Mouse (Mus musculus) liver, embryonic 13.5 days (tissue): ENCODE measurements around the gene Angel1. TPM values are rescaled to one million over a fixed set of nuclear protein-coding genes. Genes with fewer than 3 reads are reported as not detected.

Experiments used
- ATAC-seq: fragments of 200-750 bp; cut with Nextera tagmentation; 2 replicates; pipeline ENCODE4 v1.8.0; 2017; ENCODE audit warnings: low read depth, mild to moderate bottlenecking, moderate number of reproducible peaks, moderate library complexity
- DNase-seq: peaks from one replicate; pipeline ENCODE4 v3.0.0; 2022
- H3K27ac ChIP-seq: fragments of 300-500 bp; sonication (generic); 2 replicates; pipeline ENCODE4 v1.5.1; 2015; ENCODE audit warnings: moderate library complexity, mild to moderate bottlenecking, inconsistent platforms
- H3K27me3 ChIP-seq: fragments of 300-500 bp; sonication (generic); 2 replicates; pipeline ENCODE4 v1.6.1; 2015; ENCODE audit warnings: mild to moderate bottlenecking, inconsistent platforms
- H3K36me3 ChIP-seq: fragments of 300-500 bp; sonication (generic); 2 replicates; pipeline ENCODE4 v1.6.1; 2015; ENCODE audit warnings: mild to moderate bottlenecking, inconsistent platforms
- H3K4me1 ChIP-seq: fragments of 300-500 bp; sonication (generic); replicated peaks from 2 replicates; pipeline ENCODE4 v1.6.1; 2015; ENCODE audit warnings: inconsistent platforms
- H3K4me2 ChIP-seq: fragments of 300-500 bp; sonication (generic); 2 replicates; pipeline ENCODE4 v1.6.1; 2015; ENCODE audit warnings: inconsistent platforms, mild to moderate bottlenecking, moderate library complexity
- H3K4me3 ChIP-seq: fragments of 300-500 bp; sonication (generic); replicated peaks from 2 replicates; pipeline ENCODE4 v1.5.1; 2015; ENCODE audit warnings: mild to moderate bottlenecking, inconsistent platforms
- H3K9ac ChIP-seq: fragments of 300-500 bp; sonication (generic); 2 replicates; pipeline ENCODE4 v1.6.1; 2015; ENCODE audit warnings: mild to moderate bottlenecking, inconsistent platforms
- H3K9me3 ChIP-seq: fragments of 300-500 bp; sonication (generic); replicated peaks from 2 replicates; pipeline ENCODE4 v1.6.1; 2016; ENCODE audit warnings: inconsistent platforms
- WGBS: fragments of 180-500 bp; shearing (Covaris S2); methylation state at CpG from one replicate; pipeline ENCODE4 v1.1.7; 2015; ENCODE audit not compliant: insufficient replicate concordance; 5-methylcytosine and 5-hydroxymethylcytosine counted together
- polyA plus RNA-seq: library from polyadenylated mRNA; unstranded; fragments of >200 nt; fragmentation: Nextera tagmentation; extraction: Ambion mirVana; gene quantifications from 2 replicates; pipeline ENCODE4 v1.2.1, GENCODE M21; 2015

The Angel1 gene
- 1.1 and 1.6 TPM in 2 replicates for polyA plus RNA-seq

DNA sequence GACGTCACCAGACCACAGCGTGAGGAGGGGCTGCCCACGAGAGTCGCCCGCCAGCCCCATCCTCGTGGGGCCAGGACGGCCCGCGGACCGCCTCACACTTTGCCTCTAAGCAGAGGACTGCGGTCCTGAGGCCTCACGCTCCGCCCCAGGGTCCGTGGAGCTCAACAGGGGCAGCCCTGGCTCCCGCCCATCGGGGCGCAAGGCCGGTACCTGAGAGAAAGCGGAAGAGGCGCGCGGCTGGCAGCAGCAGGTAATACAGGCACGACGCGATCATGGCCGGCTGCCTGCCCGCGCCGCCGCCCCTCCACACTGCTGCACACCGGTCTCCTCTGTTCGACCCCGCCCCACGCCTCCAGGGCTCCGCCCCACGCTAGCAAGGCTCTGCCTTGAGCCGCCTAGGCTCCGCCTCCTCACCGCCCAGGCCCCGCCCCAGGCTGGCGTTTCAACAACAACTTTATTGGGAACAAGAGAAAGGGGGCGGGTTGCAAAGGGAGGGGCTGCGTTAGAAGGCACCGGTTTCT lies at the start of gene Angel1:
Gene Angel1, minus strand, starts transcription at position 341 of the 521 bp plus-strand sequence.
- Histone ChIP-seq H3K36me3 (no peaks in the 10 kb centered on the region), H3K9ac (peak within 1 kb of the TSS; percentile 76), H3K4me2 (peak within 1 kb of the TSS; percentile 99), H3K9me3 (no peaks in the 10 kb centered on the region), H3K27ac (no peak within 1 kb of the TSS), H3K27me3 (no peaks in the 10 kb centered on the region), H3K4me1 (peaks cover 10% of the 10 kb centered on the region), H3K4me3 (peak within 1 kb of the TSS; percentile 72)
- WGBS, result 1% methylated on average over 44 of the region's 44 CpGs
- peak; percentile 95 for DNase-seq
- ATAC-seq, result peak; percentile 99

DNA sequence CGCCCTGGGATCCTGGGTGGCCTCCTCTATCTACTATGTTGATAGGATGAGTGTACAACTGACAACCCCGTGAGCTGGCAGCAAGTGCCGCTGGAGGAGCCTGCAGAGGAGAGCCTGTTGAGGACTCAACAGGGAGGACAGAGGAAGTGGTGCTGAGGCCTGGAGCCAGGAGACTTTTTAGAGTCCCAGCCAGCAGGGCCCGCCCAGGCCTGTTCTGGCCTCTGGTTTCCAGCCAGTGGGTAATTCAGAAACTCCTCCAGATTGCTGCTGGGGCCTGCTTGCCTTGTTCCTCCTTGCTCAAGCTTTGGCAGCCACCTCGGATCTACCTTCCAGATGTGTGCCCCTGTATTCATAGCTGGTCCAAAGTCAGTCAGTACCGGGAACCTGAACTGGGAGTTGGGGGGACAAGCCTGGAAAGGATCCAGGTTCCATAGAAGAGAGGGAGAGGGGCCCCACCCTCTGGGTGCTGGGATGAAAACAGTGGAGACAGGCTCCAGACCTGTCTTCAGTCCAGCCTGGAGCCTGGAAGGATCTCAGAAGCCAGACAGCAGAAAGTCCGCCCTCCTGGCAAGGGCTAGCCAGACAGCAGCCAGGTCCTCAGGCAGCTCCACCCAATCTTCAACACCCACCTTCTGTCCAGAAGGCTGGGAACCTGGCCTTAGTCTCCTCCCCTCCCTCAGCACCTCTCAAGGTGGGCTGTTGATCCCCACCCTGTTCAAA lies 49.5 kb upstream of the Angel1 start:
- Histone ChIP-seq H3K9me3 (no peaks in the 10 kb centered on the region), H3K27me3 (no peaks in the 10 kb centered on the region), H3K27ac (no peak overlapping the region), H3K9ac (no peak overlapping the region), H3K4me2 (no peak overlapping the region), H3K36me3 (no peaks in the 10 kb centered on the region), H3K4me3 (no peak overlapping the region), H3K4me1 (no peaks in the 10 kb centered on the region)
- DNase-seq (no peak), ATAC-seq (no peak)
- 48% methylated on average over 7 of the region's 7 CpGs for WGBS

DNA sequence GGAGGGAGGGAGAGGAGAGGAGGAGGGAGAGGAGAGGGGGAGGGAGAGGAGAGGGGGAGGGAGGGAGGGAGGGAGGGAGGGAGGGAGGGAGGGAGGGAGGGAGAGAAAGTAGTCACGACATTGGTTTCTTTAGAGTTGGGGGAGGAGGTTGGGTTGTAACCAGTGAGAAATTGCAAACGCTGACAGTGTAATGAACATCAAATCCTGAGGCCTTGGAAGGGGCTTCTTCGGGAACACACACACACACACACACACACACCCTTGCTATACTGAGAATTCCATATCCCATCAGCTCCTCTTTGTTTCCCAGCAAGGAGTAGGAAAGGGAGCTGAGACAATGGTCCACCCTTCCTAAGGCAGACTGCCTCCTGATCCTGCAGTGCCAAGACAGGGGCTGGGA lies 46.3 kb upstream of the Angel1 start:
- ATAC-seq, result no peak
- H3K4me2 ChIP-seq, result no peak overlapping the region
- H3K9me3 ChIP-seq, result no peaks in the 10 kb centered on the region
- 37% methylated on average over 3 of the region's 3 CpGs for WGBS
- H3K4me3 ChIP-seq, result no peak overlapping the region
- H3K36me3 ChIP-seq, result no peaks in the 10 kb centered on the region
- no peak overlapping the region for H3K9ac ChIP-seq
- no peak for DNase-seq
- no peaks in the 10 kb centered on the region for H3K4me1 ChIP-seq
- no peaks in the 10 kb centered on the region for H3K27me3 ChIP-seq
- no peak overlapping the region for H3K27ac ChIP-seq

DNA sequence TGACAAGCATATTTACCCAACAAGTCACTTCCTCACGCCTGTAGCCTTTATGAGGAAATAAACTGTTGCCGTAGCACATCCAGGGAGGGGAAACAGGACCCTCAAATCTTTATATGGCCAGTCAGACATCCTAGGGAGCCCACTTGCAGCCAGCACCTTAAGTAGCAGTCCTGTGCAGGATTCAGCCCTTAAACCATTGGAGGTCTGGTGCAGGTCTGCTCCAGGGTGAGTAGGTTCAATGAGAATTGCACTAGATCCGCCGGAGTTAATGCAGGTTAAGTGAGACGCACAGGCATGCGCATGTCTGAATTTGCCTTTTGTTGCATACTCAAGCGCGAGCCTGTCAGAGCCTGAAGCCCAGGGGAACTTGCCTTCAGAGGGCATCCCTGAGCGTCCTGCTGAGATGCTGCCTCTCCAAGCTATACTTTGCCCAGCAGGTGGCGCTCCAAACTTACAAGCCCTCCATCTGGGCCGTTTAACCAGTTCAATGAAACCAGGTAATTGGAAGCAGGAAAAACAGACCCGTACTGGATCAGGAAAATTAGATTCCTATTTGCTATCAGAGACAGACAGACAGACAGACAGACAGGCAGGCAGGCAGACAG lies 45.7 kb upstream of the Angel1 start:
- Histone ChIP-seq H3K9me3 (no peaks in the 10 kb centered on the region), H3K4me2 (no peak overlapping the region), H3K4me1 (no peaks in the 10 kb centered on the region), H3K27ac (no peak overlapping the region), H3K36me3 (no peaks in the 10 kb centered on the region), H3K27me3 (no peaks in the 10 kb centered on the region), H3K9ac (no peak overlapping the region), H3K4me3 (no peak overlapping the region)
- peak; percentile 63; the same call in 1 of the 2 replicates for ATAC-seq
- 10% methylated on average over 12 of the region's 12 CpGs for WGBS
- DNase-seq, result peak; percentile 65

DNA sequence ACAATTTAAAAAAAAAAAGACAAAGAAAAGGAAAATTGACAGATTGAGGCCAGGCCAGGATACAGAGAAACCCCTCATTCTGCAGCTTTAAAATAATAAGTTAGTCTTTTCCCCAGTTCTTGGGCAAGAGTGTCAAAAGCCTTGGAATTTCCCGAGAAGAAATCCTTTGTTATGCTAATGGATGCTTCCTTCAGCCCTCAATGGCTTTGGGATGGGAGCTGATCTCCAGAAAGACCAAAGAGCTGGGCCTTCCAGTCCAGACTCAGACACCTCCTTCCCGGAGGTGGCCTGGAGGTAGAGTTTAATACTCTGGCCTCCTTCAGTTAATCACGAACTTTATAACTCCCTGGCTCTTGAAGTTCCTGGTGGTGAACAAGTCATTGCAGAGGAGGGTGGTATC lies 44.7 kb upstream of the Angel1 start:
- H3K36me3 ChIP-seq, result no peaks in the 10 kb centered on the region
- no peak overlapping the region for H3K4me2 ChIP-seq
- H3K4me1 ChIP-seq, result no peaks in the 10 kb centered on the region
- no peak overlapping the region for H3K27ac ChIP-seq
- H3K27me3 ChIP-seq, result no peaks in the 10 kb centered on the region
- no peaks in the 10 kb centered on the region for H3K9me3 ChIP-seq
- 41% methylated on average over 3 of the region's 3 CpGs for WGBS
- DNase-seq (no peak), ATAC-seq (no peak)
- H3K4me3 ChIP-seq, result no peak overlapping the region
- H3K9ac ChIP-seq, result no peak overlapping the region

DNA sequence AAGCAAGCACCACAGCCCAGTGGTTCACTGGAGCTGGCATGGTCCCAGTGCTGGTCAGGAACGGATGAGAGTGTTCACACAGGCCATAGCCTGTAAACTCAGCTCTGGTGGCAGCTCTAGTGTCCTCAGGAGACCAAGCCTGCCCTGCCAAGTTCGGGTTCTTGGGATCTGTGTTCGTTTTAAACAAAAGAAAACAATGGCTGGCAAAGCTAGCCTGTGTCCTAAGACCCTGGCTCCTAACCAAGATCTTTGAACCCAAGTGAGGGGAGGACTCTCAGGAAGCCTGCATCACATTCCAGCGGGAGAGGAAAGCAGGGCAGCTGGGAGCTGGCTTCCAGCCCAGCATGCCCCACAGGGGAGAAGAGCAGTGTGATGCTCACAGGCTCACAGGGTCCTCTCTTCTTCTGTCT lies 44.0 kb upstream of the Angel1 start:
- Histone ChIP-seq H3K27ac (no peak overlapping the region), H3K4me3 (no peak overlapping the region), H3K27me3 (no peaks in the 10 kb centered on the region), H3K9ac (no peak overlapping the region), H3K9me3 (no peaks in the 10 kb centered on the region), H3K4me2 (no peak overlapping the region), H3K36me3 (no peaks in the 10 kb centered on the region), H3K4me1 (no peaks in the 10 kb centered on the region)
- DNase-seq, result no peak
- no peak for ATAC-seq
- 30% methylated on average over 4 of the region's 4 CpGs for WGBS

DNA sequence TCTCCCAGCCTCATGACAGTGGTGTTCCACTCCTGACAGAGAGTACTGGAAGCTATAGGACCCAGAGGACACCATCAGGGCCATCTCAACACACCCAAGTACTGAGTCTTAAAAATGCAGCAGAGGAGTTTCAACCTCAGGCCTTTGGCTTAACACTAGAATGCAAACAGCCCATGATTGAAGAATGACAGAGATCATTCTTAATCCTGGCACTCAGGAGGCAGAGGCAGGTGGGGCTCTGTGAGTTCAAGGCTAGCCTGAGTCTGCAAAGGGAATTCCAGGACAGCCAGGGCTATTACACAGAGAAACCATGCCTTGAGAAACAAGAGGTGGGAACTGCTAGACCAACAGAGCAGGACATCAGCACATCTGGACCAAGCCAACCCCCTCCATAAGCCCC lies 43.6 kb upstream of the Angel1 start:
- no peaks in the 10 kb centered on the region for H3K27me3 ChIP-seq
- H3K4me3 ChIP-seq, result no peak overlapping the region
- no peak overlapping the region for H3K9ac ChIP-seq
- H3K4me2 ChIP-seq, result no peak overlapping the region
- H3K27ac ChIP-seq, result no peak overlapping the region
- no peak for ATAC-seq
- H3K9me3 ChIP-seq, result no peaks in the 10 kb centered on the region
- no peaks in the 10 kb centered on the region for H3K36me3 ChIP-seq
- no peaks in the 10 kb centered on the region for H3K4me1 ChIP-seq
- no peak for DNase-seq

DNA sequence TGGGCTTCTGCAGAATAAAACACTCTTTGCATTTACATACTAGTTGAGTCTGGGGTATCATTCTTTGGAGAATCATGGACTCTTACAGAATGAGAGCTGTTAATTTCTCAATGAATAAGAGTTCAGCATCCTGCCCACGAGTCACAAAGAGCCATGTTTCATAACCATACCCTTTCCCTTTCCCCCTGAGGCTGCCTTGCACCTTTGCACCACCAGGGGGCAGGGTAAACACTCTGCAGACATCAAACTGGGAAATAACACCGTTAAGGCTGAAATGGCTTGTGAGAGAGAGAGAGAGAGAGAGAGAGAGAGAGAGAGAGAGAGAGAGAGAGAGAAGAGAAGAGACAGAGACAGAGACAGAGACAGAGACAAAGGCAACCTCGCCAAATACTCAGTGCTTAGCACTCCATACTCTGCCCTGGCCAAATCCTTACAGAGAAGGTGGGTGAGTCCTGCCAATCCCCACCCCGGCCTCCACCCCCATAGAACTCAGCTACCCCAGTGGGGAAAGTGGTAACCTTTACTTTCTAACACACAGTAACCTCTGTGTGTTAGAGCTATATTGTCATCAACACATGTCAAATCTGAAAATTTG lies 42.8 kb upstream of the Angel1 start:
- Histone ChIP-seq H3K27me3 (no peaks in the 10 kb centered on the region), H3K9me3 (no peaks in the 10 kb centered on the region), H3K4me3 (no peak overlapping the region), H3K27ac (no peak overlapping the region), H3K9ac (no peak overlapping the region), H3K36me3 (no peaks in the 10 kb centered on the region), H3K4me2 (no peak overlapping the region), H3K4me1 (no peaks in the 10 kb centered on the region)
- DNase-seq (peak; percentile 36), ATAC-seq (no peak)
- WGBS, result 28% methylated on average over 4 of the region's 4 CpGs

DNA sequence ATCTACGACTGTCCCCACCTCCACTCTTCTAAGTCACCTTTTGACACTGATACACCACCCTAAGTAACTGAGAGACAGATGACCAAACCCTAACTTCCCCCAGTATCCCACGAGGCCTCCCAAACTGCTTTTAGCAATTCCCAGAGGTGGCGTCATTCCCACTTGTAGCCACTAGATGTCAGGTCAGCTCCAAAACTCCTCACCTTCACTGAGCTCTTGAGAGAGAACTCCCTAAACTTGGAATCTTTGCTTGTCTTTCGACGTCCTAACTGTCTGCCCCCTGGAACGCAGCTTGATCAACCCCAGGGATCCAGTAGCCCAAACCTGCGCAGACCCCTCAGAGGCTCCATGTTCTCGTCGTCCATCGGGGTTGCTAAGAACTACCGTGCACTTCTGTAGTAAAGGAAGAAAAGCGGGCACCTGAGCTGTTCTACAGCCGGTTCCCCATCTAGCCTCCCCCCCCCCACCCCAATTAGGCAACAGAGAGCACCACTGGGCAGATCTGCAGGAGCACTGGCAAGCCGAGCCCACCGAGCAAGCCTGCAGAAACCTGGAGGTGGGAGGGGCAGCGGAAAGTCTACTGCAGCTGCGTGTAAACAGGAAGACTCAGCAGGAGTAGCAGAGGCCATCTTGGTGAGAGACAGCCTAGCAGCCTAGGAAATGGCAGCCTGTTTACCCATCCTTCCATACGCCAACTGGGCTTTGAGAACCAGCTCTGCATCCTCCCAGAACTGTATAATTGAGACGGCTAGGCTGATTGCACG lies 41.8 kb upstream of the Angel1 start:
- no peak for ATAC-seq
- WGBS, result 36% methylated on average over 20 of the region's 20 CpGs
- no peak overlapping the region for H3K27ac ChIP-seq
- H3K4me1 ChIP-seq, result no peaks in the 10 kb centered on the region
- no peak overlapping the region for H3K4me3 ChIP-seq
- DNase-seq, result peak; percentile 12
- H3K27me3 ChIP-seq, result no peaks in the 10 kb centered on the region
- H3K36me3 ChIP-seq, result no peaks in the 10 kb centered on the region
- no peaks in the 10 kb centered on the region for H3K9me3 ChIP-seq
- H3K4me2 ChIP-seq, result peak overlapping the region; percentile 17; the same call in 1 of the 2 replicates
- no peak overlapping the region for H3K9ac ChIP-seq

DNA sequence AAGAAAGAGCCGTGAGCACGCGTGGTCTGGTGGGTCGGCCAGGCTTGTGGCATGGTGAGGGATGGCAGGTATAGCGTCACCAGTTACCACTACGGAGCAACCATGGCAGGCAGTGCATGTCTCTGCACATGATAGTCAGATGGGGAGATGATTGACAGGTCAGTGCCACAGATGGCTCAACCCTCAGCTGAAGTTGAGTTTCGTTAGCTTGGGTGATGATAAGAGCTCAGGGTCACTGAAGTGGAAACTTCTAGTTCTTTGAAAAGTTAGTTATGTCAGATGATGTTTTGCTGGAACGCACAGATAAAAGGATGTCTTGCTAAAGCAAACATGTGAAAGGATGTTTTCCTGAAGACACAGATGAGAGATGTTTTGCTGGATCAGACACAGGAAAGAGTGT lies 40.2 kb upstream of the Angel1 start:
- Histone ChIP-seq H3K9ac (no peak overlapping the region), H3K27ac (no peak overlapping the region), H3K4me2 (no peak overlapping the region), H3K27me3 (no peaks in the 10 kb centered on the region), H3K4me1 (no peaks in the 10 kb centered on the region), H3K4me3 (no peak overlapping the region), H3K36me3 (no peaks in the 10 kb centered on the region), H3K9me3 (no peaks in the 10 kb centered on the region)
- WGBS, result 71% methylated on average over 8 of the region's 8 CpGs
- ATAC-seq, result no peak
- no peak for DNase-seq

DNA sequence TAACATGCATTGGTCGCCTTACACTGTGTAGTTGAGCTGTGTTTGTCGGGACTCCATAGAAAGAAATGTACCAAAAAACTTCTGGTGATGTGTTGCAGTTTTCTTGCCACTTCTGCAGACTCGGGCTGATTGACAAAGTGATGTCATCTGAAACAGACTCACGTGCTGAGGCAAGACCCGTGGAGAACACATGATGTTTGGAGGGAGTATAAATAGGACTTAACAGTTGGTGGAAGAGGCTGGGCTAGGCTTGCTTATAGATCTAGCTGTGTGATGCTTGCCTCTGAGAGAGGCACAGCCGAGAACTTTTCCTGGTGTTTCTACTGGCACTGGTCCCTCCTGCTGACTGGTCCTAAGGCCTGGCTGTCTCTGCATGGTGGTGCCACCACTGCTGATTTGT lies 37.8 kb upstream of the Angel1 start:
- Histone ChIP-seq H3K9ac (no peak overlapping the region), H3K36me3 (no peaks in the 10 kb centered on the region), H3K27me3 (0 out of 2 replicates have a peak, but pooled peaks cover 4% of the 10 kb centered on the region), H3K4me1 (no peaks in the 10 kb centered on the region), H3K4me3 (no peak overlapping the region), H3K27ac (no peak overlapping the region), H3K9me3 (no peaks in the 10 kb centered on the region), H3K4me2 (no peak overlapping the region)
- no peak for DNase-seq
- 49% methylated on average over 6 of the region's 6 CpGs for WGBS
- ATAC-seq, result no peak
